ENCODE assay signal across 22 mouse cellular contexts in the genomic region with DNA sequence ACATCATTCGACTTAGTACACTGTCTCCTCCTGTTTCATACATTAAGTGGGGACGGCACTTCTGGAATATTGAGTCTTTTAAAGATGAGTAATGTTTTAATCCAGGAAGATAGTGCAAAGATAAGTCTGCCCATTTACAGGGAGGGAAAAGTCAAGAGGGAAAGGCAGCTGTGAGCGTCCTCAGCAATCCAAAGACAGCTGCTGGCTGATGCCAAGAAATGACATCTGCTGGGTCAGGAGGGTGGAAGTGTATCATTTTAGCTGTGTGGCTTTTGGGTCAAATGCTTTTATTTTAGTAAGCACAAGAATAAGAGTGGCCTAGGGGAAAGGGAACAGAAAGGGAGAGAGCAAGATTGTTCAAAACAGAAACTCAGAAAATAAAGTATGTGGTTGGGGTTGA. TPM values are rescaled to one million over a fixed set of nuclear protein-coding genes. Genes with fewer than 3 reads are reported as not detected.
DNase-seq lines count a peak whose midpoint lies in the region; TF ChIP-seq lines count a peak whose summit lies in the region.
"Had no signal": no experiment of that assay in that cellular context is flagged by ENCODE, and none has a peak within 500 bp of the region (broad histone marks: within the 10 kb centered on the region; RNA-seq: fewer than 3 reads in every experiment).

No protein-coding gene starts in this region.

- 62% methylated on average over 3 of the region's 3 CpGs for WGBS in heart, adult 2 months

- no peak for TF ChIP-seq CTCF in heart, adult 2 months (IDR thresholded peaks at IDR 0.05)

- H3K4me3 ChIP-seq in heart, adult 2 months, result no peak overlapping the region
- no peak overlapping the region for H3K4me3 ChIP-seq in myocyte
- H3K4me3 ChIP-seq: embryonic facial prominence, embryonic 13.5 days; forebrain, embryonic 13.5 days; heart, embryonic 15.5 days; hindbrain, embryonic 13.5 days had no signal

- no peak overlapping the region for H3K9ac ChIP-seq in heart, adult 2 months (ENCODE audit: low read depth, low read length)
- H3K9ac ChIP-seq: embryonic facial prominence, embryonic 13.5 days; forebrain, embryonic 13.5 days; forebrain, postnatal 0 days; heart, embryonic 15.5 days; hindbrain, embryonic 13.5 days had no signal

- peaks cover 1% of the 10 kb centered on the region; the same call in 1 of the 2 replicates for H3K4me1 ChIP-seq in heart, adult 2 months (ENCODE audit: control insufficient read depth, insufficient read depth, low read length)

- intact Hi-C loops in heart, adult 2 months (cut with DNase I), result no loop called here

- no peak for TF ChIP-seq POLR2A in heart, adult 2 months (IDR thresholded peaks at IDR 0.05; ENCODE audit: insufficient read depth, low read depth, low read length)
- TF ChIP-seq POLR2A in myocyte (IDR thresholded peaks at IDR 0.05; ENCODE audit: insufficient read length, low read depth), result no peak

- H3K27me3 ChIP-seq in heart, adult 2 months (ENCODE audit: control insufficient read depth, insufficient read depth, low read length), result no peaks in the 10 kb centered on the region
- no peaks in the 10 kb centered on the region for H3K27me3 ChIP-seq in myocyte (ENCODE audit: control insufficient read depth, insufficient read depth, insufficient read length)
- H3K27me3 ChIP-seq: embryonic facial prominence, embryonic 13.5 days; forebrain, embryonic 13.5 days; heart, embryonic 15.5 days; hindbrain, embryonic 13.5 days had no signal

- H3ac ChIP-seq in myocyte (ENCODE audit: control insufficient read depth, insufficient read length), result no peak overlapping the region

- H3K4me2 ChIP-seq in myocyte (ENCODE audit: low read depth), result peak overlapping the region; percentile 49
- H3K4me2 ChIP-seq: embryonic facial prominence, embryonic 13.5 days; forebrain, embryonic 13.5 days; heart, embryonic 11.5 days; heart, embryonic 15.5 days; hindbrain, embryonic 13.5 days had no signal

- peak; percentile 10 to 35 for DNase-seq in heart, adult 18-20 months
- no peak for DNase-seq in heart, adult 2 months
- peak; percentile 59 for DNase-seq in A20 (ENCODE audit: low read depth, low spot score)
- peak; percentile 57 for DNase-seq in adipocyte (ENCODE audit: low spot score)
- DNase-seq in thymus, postnatal 0 days (ENCODE audit: low spot score), result no peak
- no peak for DNase-seq in neural tube, embryonic 10.5 days (ENCODE audit: extremely low spot score, low spot score)
- DNase-seq: adrenal gland, postnatal 10 days; cerebellum, adult 11-12 months; cerebellum, adult 9-10 months; cerebellum, postnatal 25 days; forebrain, postnatal 0 days; heart, postnatal 14 days had no signal

- H3K79me2 ChIP-seq in heart, adult 2 months (replicated peaks; ENCODE audit: control insufficient read depth, insufficient read depth, low read length), result no peaks in the 10 kb centered on the region
- H3K79me2 ChIP-seq in myocyte (ENCODE audit: control insufficient read depth, insufficient read depth), result no peaks in the 10 kb centered on the region

- TF ChIP-seq EP300 in heart, adult 2 months (IDR thresholded peaks at IDR 0.05; ENCODE audit: insufficient read depth, low read depth, low read length), result no peak

- H3K27ac ChIP-seq in heart, adult 2 months, result no peak overlapping the region
- H3K27ac ChIP-seq: embryonic facial prominence, embryonic 13.5 days; forebrain, embryonic 13.5 days; heart, embryonic 15.5 days; hindbrain, embryonic 13.5 days; hindbrain, postnatal 0 days had no signal

- H3K36me3 ChIP-seq in heart, adult 2 months (ENCODE audit: control insufficient read depth, insufficient read depth, low read length), result no peaks in the 10 kb centered on the region
- no peaks in the 10 kb centered on the region for H3K36me3 ChIP-seq in myocyte (ENCODE audit: control insufficient read depth, insufficient read depth)
- H3K36me3 ChIP-seq: embryonic facial prominence, embryonic 13.5 days; G1E; heart, embryonic 15.5 days; hindbrain, embryonic 13.5 days had no signal

TF ChIP-seq in myocyte, 11 proteins besides CTCF, POLR2A, EP300 and RAD21:
- no peak for TF ChIP-seq MAX (IDR thresholded peaks at IDR 0.05; ENCODE audit: low read depth)
- no peak for TF ChIP-seq E2F4 (IDR thresholded peaks at IDR 0.05; ENCODE audit: insufficient read depth)
- TF ChIP-seq MYOD1 (IDR thresholded peaks at IDR 0.05; ENCODE audit: control insufficient read depth in 1 of 3, insufficient read length in 2 of 3, low read depth in 2 of 3), result peak; percentile 91 to 94 (median 92)
- TF ChIP-seq POLR2AphosphoS2 (IDR thresholded peaks at IDR 0.05; ENCODE audit: insufficient read length, low read depth), result no peak
- peak; percentile 89 for TF ChIP-seq TCF12 (IDR thresholded peaks at IDR 0.05; ENCODE audit: insufficient read depth, poor library complexity, severe bottlenecking)
- peak; percentile 11; the same call in 1 of the 2 replicates for TF ChIP-seq CEBPB (IDR thresholded peaks at IDR 0.05; ENCODE audit: insufficient read depth, poor library complexity, severe bottlenecking)
- no peak for TF ChIP-seq REST (IDR thresholded peaks at IDR 0.05; ENCODE audit: insufficient read depth, insufficient read length)
- no peak for TF ChIP-seq USF1 (IDR thresholded peaks at IDR 0.05; ENCODE audit: low read depth)
- TF ChIP-seq TCF3 (IDR thresholded peaks at IDR 0.05; ENCODE audit: insufficient read length, low read depth), result peak; percentile 54
- TF ChIP-seq SRF (IDR thresholded peaks at IDR 0.05; ENCODE audit: control insufficient read depth, insufficient read length, low read depth), result no peak
- peak; percentile 31 to 97 (median 87) for TF ChIP-seq MYOG (IDR thresholded peaks at IDR 0.05; ENCODE audit: control insufficient read depth in 1 of 3, insufficient read depth in 1 of 3, insufficient read length in 2 of 3, low read depth in 2 of 3)

RNA-seq across cellular contexts. Expression of gene Plek2, which starts 15.3 kb away (rescaled TPM):
- under 1 TPM; 0.17 to 0.46 TPM for total RNA-seq in heart, adult 18-20 months (2021)
- under 1 TPM; 0.27 to 0.29 TPM for total RNA-seq in heart, adult 2 months (2021)
- 0.10 and 0.41 TPM in 2 replicates for polyA plus RNA-seq in heart, adult 2 months (2012; rRNA removed)
- 0.55 TPM for polyA plus RNA-seq in myocyte (2012; fragmentation: generic; extraction: Trizol)
- 2.7 and 3.0 TPM in 2 replicates for polyA plus RNA-seq in thymus, postnatal 0 days (2015; fragmentation: Nextera tagmentation; extraction: Ambion mirVana)
- total RNA-seq: G1E; gastrocnemius, adult 8-10 months; hematopoietic stem cell, adult 5-6 weeks had no signal
- polyA plus RNA-seq: G1E had no signal

Comparison
In these comparisons a context has a peak if more than half of its experiments do, and no peak if none do; other contexts are left out.
1. DNase-seq: peak in heart, adult 18-20 months (2 of 2), A20 (single experiment) and adipocyte (single experiment); none in heart, adult 2 months (0 of 2), thymus, postnatal 0 days (single experiment) and neural tube, embryonic 10.5 days (single experiment).